Mouse (Mus musculus) 3T3-L1 (cell line): ENCODE data around the gene Ankrd22.
A peak's percentile ranks its signal among the peaks of the same experiment; 100 is the strongest.

ENCODE experiments used
- DNase-seq: peaks from one replicate; pipeline ENCODE4 v3.0.0-alpha.2; 2015; ENCODE audit warnings: low read depth, low spot score

Ankrd22 gene

DNA sequence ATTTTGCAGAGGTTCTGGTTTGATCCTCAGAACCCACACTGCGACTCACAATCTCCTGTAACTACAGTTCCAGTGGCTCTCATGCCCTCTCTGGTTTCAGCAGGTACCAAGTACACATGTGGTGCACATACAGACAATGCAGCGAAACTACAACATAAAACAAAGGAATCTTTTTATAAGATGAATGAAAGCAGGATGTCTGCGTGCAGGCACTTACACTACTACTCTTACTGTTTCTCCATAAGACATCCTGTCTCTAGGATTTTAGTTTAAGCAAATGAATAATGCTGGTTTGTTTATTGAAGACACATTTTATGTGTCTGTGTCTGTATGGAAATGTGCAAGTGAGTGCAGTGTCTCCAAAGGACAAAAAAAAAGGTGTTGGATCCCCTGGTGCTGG, 15.4 kb upstream of the Ankrd22 start:
- no peak for DNase-seq

DNA sequence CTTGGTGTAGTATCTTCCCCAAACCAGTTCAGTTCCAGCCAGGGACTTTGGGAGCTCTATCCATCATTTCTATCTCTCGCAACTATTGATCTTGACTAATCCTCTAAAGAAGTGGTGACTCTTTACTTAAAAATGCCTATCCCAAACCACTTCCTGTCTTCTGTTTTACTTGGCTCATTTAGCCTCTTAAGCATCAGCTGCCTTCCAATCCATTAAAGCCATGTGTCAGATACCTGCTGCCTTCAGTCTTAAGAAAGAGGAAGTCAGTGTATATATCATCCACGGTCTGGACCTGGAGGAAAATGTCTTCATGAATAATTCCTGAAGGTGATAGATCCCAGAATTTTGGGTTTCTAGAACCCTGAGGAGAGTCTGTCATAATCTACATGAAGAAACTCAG, 14.5 kb upstream of the Ankrd22 start:
- DNase-seq: peak; percentile 83

DNA sequence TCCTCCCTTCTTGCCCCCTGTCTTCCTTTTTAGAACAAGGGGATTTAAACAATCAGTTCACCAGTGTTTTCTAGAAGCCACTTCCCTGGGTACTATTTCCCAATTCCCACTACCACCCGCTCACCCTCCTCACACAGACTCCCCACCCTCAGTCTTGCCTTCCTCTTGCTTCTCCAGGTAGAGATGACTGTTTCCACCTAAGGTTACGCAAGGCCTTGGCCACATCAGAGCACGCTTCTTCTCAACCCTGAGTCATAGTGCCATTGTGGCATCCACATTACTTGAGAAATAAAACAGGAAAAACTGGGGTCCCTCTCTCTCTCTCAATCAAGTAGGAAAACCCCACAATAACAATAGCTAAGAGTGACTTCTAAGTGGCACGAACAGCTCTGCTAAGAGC, 13.3 kb upstream of the Ankrd22 start:
- peak; percentile 44 for DNase-seq

DNA sequence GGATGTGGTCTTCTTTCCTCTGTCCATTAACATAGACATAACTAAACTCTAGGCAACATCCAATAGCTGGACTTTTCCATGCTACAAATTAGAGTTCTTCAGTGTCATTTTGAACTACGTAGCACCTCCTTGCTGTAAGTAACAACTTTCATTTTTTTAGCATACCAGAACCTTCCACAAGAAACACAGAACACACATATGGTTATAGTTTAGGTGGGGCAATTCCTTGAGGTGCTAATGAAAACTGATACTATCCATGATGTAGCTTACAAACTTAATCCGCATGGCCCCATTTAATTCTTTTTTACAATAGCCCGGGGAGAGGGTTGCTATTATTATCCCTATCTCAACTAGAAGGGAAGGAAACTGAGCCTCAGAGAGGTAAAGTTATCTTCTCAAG, 8.2 kb upstream of the Ankrd22 start:
- no peak for DNase-seq

DNA sequence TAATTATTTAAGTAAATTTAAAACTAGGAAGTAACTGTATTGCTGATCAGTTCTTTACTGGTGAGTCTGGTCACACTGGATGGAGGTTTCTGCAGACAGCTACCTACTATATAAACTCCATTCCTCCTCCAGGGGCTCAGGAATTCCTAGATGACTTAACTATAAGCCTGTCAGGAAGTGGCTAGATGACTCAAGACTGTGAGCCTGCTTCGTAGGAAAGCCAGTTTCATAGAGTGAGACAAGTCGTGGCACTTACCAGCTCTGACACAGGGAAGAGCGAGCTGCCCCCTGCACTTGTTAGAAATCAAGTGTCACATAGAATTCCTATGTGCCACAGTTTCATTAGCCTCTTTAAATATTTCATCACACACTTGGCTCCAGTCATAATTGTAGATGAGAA, 5.3 kb upstream of the Ankrd22 start:
- DNase-seq: peak; percentile 75

DNA sequence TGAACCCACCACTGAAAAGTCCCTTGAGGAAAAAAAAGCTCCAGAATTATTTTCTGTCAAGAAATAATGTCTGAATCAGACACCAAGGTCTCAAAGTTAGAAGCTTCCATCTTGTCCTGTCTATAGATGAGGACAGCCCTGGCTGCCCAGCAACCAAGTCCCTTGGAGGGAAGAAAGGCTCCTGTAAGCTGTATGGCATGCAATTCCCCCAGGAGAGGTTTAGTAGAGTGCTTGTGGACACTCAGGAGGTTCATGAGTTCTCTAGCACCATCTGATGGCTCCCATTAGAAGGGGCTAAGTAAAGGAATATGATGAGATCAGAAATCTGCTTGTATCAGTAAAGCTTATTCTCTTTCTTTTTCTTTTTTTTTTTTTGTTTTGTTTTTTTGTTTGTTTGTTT, 3.3 kb upstream of the Ankrd22 start:
- DNase-seq: peak; percentile 55

DNA sequence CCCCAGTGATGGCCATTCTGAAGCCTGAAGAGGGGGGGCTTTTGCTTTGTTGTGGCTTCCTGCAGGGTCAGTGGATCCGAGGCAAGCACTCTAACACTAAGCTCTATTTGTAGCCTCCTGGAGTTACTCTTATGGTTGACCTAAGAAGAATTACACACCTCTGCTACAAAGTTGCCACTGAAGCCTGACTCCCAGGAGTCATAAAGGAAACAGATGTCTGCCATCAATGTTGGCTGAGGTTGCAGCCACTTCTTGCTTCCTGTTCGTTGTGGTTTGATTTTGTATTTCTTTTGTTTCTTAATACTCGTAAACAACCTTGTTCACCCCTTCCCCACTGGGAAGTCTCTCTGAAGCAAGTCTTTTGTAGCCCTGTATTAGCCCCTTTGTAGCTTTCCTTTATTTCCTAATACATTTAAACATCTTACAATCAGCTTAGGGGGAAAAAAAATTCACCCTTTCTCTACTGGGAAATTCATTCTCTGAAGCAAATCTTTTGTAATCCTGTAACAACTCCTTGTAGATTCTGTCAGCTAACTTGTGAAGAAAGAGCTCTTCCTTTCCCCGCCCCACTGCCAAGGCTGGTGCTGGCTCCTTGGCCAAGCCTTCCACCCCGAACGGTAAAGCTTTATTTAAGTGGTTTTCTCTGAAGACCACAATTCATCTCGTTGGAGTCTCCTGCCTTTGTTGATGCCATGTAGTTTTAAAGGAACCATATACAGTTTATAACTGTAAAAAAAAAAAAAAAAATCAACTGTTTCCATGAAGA, 2.2 kb upstream of the Ankrd22 start:
- DNase-seq: no peak

DNA sequence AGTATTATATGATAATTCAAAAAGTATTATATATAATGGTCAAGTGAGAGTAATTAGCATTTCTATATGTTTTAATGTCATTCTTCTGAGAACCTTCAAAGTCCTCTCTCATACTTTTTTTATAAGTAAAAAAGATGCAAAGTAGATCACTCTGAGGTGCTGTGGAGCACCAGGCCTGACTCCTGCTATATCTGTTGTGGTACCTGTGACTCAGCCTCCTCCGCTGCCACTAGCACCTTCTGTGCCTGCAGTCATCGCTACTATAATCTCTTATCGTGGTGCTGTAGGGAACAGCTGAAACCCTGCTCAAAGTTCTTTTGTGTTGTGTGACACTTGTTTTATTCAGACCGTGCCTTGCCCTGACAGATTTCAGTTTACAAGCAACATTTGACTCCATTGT, 533 bp upstream of the Ankrd22 start:
- DNase-seq: no peak

DNA sequence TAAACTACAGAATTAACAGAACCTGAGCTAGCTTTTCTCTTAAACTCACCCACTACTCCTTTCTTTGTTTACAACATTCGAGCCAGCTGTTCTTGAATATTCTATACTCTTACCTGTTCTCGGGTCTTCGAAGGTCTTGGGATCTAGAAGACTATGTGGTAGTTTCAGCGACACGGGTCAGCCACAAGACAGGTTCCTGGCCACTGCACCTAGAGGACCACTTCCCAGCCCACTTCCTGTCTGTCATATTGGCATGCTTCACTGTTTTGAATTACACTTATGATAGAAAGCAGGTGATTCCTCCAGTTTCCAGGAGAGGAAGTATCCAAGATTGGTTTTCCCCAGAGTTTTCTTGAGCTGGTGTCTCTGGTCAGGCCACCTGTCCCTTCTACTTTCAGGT, 3.2 kb downstream of the Ankrd22 start:
- DNase-seq: no peak

DNA sequence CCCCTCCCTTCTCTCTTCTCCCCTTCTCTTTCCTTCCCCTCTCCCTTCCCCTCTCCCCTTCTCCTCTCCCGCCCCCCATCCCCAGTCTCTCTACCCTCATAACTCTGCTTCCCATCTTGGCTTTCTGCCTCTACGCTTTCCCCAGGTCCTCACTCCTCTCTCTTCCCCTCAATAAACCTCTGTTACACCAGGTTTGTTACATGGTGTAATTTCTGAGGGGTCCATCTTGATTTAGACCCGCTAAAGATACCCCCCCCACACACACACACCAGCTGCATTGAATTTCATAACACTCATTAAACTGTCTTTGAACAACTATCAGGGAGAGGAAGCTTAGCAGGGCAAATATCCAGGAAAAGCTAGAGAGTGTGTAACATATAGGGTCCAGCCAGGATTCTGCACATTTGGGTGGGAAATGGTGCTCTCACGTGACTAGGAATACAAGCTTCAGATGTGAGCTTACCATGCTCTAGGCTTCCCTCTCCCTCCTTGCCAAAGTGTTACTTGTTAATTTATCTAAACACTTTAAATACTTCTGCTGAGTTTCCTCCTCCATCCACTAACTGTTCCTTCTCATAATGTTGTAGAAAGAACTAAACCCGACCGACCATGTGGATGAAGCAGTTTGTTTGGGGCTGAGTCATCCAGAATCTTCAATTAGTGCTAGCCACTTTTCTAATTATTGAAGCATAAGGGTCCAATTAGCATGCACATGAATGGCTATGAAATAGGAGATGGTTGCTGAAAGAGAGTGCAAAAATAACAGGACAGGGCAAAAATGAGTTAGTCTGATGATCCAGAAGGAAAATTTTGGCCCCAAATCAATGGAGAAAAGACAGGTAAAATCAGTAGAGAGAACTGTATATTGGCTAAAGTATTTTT, 12.3 kb downstream of the Ankrd22 start:
- no peak for DNase-seq

DNA sequence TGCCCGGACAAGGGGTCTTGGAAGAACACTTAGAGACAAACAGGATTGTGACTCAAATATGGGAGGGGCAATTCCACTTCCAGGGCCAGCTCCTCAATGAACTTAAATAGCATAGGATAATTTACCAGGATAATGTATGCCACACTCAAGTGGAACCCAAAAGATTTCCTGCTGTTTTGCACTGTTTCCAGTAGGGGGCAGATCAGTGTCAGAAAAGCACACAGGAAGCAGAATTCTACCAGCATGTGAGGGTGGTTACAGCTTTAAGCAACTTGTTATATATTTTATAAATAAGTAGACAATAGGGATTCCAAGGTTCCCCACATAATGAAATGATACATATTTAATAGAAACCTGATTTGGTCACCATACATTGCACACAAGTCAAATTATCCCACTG, 13.9 kb downstream of the Ankrd22 start:
- DNase-seq: peak; percentile 79

DNA sequence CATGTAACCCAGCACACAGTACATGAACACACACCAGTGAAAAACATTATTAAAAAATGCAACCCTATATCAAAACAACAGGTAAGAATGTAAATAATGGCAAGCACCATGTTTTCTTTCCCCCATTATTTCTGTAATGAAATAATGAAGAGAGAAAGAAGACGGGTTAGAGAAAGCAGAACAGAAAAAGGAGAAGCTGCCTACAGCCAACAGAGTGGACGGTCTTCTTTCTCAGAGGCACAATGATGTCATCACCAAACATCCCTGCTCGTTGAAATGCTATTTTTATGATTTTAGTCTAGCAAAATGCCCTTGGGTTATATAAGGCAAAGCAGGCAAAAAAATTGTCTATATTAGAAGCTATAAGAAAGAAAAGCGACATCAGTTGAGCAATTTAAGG, 17.4 kb downstream of the Ankrd22 start:
- no peak for DNase-seq

DNA sequence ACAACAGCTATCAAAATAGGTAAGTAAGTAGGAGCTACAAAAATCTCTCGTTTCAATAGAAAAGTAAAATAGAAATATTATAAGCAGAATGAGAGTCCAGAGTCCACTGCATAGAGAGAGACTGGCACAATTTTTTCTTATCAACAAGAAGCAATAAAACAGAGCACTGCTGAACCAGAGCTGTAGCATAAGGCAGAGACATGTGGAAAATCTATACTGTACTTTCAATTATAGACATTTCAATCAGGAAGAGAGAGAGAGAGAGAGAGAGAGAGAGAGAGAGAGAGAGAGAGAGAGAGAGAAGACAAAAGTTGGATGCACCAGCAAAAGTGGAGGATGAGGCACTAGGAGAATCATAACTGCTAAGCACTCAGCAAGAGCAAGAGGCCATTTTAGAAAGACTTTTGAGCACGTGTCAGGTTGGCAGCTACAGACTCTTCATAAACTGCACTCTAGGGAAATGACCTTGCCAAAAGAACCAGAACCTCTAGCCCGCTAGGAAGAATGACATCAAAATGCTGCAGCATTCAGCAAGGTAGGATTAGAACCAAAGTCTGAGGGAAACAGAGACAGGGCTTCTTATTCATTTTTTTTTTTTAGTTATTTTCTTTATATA, 26.3 kb downstream of the Ankrd22 start:
- no peak for DNase-seq

DNA sequence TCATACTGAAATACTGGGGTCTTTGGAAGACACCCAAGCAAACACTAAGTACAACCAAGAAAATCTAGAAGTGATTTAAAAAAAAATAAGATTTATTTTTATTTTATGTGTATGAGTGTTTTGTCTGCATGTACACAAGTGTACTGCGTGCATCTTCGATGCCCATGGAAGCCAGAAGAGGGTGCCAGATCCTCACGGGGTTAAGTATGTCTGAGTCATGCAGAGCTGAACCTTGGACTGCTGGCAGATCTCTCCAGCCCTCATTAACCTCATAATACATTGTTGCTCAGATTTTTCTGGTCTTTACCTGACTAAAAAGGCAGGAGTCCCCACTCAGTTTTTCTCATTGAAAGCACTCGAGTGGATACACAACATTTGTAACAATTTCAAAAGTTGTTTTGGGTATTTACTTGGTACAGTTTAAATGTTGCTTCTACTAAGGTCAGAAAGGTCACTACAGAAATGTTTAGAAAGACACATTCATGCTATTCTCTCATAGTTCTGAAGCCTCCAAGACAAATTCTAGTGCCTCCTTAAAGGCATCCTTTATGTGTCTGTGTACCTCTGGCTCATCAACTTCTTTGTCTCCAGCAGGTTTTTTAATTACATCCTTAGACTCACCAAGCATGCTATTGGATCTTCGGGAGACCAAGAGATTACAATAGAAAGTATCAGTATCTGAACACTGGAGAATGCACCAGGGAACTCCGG, 27.0 kb downstream of the Ankrd22 start:
- peak; percentile 48 for DNase-seq

DNA sequence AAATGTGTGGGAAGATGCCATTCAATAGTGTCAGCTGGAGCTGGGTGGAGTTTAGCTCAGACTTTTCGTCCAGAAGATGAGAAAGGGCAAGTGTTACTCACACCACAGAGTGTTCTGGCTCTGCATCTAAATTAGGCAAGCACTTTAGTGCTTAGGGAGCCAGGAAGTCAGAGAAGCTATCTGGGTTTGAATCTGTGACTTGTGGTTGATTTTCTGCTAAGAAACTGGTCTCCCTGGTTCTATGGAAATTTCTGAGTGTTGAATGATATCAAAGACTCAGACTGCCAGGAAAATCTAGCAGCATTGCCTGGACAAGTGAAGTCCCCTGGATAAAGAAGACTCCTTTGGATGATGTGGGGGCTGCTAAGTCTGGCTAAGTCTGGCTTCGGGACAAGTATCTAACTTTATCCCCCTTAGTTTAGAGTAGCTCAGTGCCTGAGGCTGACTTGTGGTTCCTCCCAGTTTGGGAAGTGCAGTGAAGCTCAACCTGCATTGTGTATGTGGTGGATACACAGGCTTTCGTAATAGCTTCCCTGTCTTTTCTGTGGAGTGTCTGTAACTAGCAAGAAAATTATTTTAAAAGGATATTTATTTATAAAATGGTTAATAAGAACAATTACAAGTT, 45.6 kb downstream of the Ankrd22 start:
- DNase-seq: peak; percentile 57

DNA sequence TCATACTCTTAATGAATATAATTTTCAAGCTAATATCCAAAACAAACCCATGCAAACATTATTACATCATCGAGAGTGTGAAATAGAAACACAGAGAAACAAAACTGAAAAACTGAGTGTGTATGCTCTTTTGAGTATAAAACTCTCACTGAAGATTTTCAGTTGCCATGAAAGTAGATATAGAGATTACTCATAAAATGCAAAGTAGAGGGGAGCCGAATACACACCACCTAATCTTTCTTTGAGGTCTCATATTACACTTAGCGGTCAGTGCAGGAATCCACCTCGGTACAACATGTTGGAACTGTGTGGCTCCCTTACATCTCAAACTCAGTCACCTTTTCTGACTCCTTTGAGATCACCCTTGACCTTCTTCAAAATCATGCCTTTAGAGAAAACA, 46.2 kb downstream of the Ankrd22 start:
- DNase-seq: peak; percentile 35

DNA sequence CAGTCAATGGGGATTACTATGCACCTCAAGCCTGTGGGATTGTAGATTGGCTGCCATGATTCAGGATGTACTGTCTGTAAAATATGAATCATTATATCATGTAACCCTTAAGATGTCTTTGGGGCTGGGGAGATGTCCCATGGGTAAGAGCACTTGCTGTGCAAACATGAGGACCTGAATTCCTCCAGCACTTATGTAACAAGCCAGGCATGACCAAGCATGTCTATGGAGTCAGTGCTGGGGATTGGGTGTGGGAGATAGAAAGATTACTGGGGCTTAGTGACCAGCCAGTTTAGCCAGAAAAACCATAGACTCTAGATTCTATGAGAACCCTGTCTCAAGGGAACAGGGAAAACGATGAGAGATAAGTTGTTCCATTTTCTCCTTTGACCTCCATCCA, 46.8 kb downstream of the Ankrd22 start:
- DNase-seq: no peak

DNA sequence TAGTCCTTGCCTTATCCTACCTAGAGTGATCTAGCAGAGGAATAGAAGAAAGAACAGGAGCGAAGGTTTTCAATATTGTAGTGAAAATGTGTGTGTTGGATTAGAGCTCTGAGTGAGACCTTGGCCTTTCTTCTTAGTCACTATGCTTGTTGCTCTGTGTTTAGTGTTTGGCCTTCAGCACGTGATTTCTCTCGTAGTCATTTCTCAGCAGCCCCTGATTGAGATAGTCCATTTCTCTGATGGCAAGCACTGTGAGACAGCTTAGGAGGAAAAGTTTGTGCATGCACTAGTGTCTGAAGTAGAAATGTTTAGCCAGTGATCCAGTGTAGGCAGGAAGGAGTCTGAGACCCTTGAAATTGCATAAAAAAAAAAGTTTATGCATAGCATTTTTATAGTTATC, 61.0 kb downstream of the Ankrd22 start:
- DNase-seq: no peak

DNA sequence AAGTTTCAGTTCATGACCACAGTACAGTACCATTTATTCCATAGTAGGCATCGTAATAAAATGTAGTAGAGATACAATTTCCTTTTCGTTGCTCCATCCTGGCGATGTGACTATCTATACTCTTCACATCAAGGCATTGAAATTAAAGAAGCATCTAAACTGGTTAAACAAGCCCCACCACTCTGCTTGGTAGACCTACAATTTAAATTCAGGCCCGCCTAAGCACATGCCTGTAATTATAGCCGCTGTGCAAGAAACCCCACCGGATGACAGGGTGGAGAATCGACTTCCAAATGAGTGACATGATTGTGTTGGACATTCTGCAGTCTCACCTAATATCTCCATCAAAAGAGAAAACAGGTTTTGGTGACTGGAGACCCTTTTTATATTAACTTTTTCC, 64.0 kb downstream of the Ankrd22 start:
- no peak for DNase-seq

DNA sequence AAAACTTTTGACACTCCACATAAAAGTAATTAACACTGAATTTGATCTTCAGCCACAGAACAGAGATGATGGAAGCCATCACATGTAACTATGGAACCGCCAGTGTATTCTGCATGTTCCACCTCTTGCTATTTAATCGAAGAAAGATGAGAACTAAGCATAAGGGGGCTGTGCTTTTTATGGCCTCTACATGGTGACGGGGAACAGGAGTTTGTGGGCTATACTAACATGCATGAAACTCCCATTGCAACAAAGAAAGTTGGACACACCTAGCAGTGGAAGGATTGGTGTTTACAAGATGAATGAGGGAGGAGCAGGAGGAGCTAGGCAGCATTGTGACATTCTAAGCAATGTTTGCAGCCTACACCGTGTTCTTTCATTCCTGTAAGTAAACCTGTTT, 65.2 kb downstream of the Ankrd22 start, which contains the start of gene Lipm:
Lipm (plus strand) TSS at position 301 of the 400 bp plus-strand sequence.
- no peak for DNase-seq

DNA sequence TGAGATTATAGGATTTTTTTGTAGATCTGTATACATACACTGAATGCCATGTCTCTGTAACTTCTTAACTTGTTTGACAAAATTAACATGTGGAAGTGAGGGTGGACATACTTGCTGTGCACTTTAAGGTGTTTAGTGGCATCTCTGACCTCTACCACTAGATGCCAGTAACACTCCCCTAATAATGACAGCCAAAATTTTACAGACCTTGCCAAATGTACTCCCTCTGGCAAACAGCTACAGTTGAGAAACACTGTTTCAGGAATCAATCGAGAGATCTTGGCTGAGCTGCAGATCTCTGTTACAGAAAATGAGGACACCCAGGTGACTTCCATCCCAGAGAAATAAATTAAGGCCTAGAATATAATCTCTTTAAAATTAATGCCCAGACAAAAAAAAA, 69.6 kb downstream of the Ankrd22 start:
- peak; percentile 47 for DNase-seq
